Mouse (Mus musculus) limb, embryonic 10.5 days (tissue): ENCODE data around the gene Tagap1. TPM values are rescaled to one million over a fixed set of nuclear protein-coding genes. Genes with fewer than 3 reads are reported as not detected.
A peak's percentile ranks its signal among the peaks of the same experiment; 100 is the strongest.
"Not testable (repeated sequence)": the region's sequence is repeated elsewhere in the genome, so short reads cannot be mapped to it uniquely, and the experiment has no call there.

ENCODE experiments used
- DNase-seq: peaks from one replicate; pipeline ENCODE4 v3.0.0-alpha.2; 2017; ENCODE audit warnings: low spot score
- H3K27ac ChIP-seq: fragments of 300-500 bp; sonication (generic); 2 replicates; pipeline ENCODE4 v1.5.1; 2016; ENCODE audit warnings: mild to moderate bottlenecking
- H3K27me3 ChIP-seq: fragments of 300-500 bp; sonication (generic); 2 replicates; pipeline ENCODE4 v1.6.1; 2016; ENCODE audit warnings: low read depth, mild to moderate bottlenecking; ENCODE audit not compliant: poor library complexity, severe bottlenecking
- H3K36me3 ChIP-seq: fragments of 300-500 bp; sonication (generic); 2 replicates; pipeline ENCODE4 v1.6.1; 2016; ENCODE audit warnings: mild to moderate bottlenecking, moderate library complexity
- H3K4me1 ChIP-seq: fragments of 300-500 bp; sonication (generic); 2 replicates; pipeline ENCODE4 v1.6.1; 2016
- H3K4me3 ChIP-seq: fragments of 300-500 bp; sonication (generic); 2 replicates; pipeline ENCODE4 v1.5.1; 2016; ENCODE audit warnings: mild to moderate bottlenecking, moderate library complexity
- H3K9me3 ChIP-seq: fragments of 300-500 bp; sonication (generic); replicated peaks from 2 replicates; pipeline ENCODE4 v1.6.1; 2016; ENCODE audit warnings: mild to moderate bottlenecking
- WGBS: fragments of 180-500 bp; shearing (Covaris S2); methylation state at CpG from one replicate; pipeline ENCODE4 v1.1.7; 2016; 5-methylcytosine and 5-hydroxymethylcytosine counted together
- polyA plus RNA-seq: library from polyadenylated mRNA; unstranded; fragments of >200 nt; fragmentation: Nextera tagmentation; extraction: Ambion mirVana; gene quantifications from 2 replicates; pipeline ENCODE4 v1.2.1, GENCODE M21; 2016

Gene Tagap1
- polyA plus RNA-seq, 1 experiment from 2014 or later, result 59.2 TPM

DNA sequence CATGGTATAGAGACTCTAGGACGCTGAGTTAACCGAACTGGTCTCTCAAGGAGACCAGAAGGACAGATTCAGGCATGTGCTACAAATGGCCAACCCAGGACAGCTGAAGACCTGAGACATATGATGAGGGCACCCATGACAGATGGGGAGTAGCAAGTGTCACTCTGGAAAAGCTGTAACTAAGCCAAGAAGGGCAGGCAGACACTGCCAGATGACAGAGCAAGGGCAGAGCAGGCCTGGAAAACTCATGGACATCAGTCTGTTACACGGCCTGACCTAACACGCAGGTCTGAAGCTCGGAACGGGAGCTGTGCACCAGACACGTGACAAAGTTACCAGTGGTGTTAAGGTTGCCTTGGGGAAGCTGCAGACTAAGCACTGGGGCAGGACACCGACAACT, 2.1 kb downstream of the Tagap1 start:
- not testable (repeated sequence) for H3K9me3 ChIP-seq, DNase-seq, H3K4me3 ChIP-seq, H3K4me1 ChIP-seq, H3K27me3 ChIP-seq, H3K27ac ChIP-seq
- H3K36me3 ChIP-seq, result peaks cover 24% of the 10 kb centered on the region
- 88% methylated on average over 7 of the region's 8 CpGs for WGBS

DNA sequence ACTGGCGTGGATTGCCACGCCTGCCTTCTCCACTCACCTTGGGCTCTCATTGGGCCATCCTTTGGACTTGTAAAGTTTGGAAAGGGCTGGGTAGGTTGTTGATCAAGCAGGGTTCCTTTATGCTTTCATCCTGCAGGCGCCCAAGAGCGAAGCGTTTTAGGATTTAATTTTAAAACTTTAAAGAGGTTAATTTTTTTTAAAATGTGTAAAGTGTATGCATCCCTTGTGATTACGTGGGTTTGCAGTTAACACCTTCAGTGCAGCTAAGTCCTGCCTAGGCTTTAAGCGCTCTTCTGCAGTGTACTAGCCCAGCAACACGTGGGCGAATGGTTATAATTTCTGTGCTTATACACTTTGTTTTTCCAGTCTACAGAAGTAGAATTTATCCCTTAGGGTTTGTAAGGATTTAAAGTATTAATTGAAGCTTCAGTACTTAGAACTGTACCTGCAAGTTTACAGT, 12.2 kb downstream of the Tagap1 start:
- H3K4me1 ChIP-seq, result not testable (repeated sequence)

DNA sequence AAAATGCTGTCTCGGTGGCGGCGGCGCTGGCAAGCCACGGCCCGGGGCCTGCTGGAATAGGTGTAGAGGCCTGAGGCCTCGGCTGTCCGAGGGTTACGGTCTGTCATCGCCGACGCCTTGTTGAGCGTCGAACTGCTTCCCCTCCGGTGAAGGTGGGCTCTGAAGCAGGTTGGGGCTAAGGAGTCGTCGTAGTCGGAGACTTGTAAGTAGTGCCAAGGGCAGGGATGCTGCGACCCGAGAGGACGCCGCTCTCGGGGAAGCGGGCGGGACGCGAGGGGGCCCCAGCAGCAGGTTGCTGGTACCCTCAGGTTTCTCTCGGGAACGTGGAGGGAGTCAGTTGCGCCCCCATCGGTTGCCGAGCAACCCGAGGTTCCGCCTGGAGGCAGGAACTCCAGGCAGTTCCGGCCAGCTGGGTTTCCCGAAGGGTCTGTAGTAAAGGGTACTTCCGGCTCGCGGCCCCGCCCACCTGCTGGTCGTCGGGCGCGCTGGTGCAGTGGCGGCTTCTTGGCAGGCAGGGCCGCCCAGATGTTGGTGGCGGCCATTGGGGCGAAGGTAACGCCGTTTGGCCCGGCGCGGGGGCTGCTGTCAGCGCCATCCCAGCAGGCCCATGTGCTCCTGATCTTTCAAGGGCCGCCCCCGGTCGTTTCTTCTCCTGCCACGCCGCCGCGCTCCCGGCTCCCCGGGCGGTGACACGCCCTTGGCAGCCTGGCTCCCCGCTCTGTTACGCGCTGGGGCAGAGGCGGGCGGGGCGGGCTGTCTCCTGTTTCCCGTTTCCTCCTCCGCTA, 12.8 kb downstream of the Tagap1 start, which contains the start of gene Rsph3b:
Rsph3b (minus strand) TSS at position 699 of the 785 bp plus-strand sequence.
- 2% methylated on average over 73 of the region's 73 CpGs for WGBS
- H3K27ac ChIP-seq, result peak within 1 kb of the TSS; percentile 85
- H3K9me3 ChIP-seq, H3K4me1 ChIP-seq, H3K27me3 ChIP-seq, H3K36me3 ChIP-seq: not testable (repeated sequence)
- peak; percentile 95 for DNase-seq
- H3K4me3 ChIP-seq, result peak within 1 kb of the TSS; percentile 57

More for the DNA sequence above, 12.2 kb downstream of the Tagap1 start:
- DNase-seq, H3K27me3 ChIP-seq, H3K9me3 ChIP-seq, H3K36me3 ChIP-seq: not testable (repeated sequence)
- 14% methylated on average over 9 of the region's 9 CpGs for WGBS
- Histone ChIP-seq H3K27ac (peak overlapping the region; percentile 85), H3K4me3 (peak overlapping the region; percentile 57)

DNA sequence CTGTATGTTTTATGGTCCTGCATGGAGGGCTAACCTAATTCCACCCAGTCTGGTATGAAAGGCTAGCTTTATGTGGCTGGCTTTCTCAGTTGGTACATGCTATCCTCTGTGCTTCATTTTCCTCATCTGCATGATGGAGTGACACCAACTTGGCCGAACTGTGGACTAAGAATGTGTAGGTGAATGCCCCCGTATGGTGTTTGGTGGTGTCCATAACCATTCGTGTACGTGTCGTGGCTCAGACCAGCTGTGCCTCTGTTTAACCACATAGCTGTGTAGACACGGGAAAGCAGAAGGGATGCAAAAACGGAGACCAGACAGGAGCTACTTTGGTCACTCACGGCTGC, 13.3 kb downstream of the Tagap1 start:
- WGBS, result no CpG with 5 or more reads among the region's 8 CpGs
- H3K4me3 ChIP-seq, result peak overlapping the region; percentile 57
- H3K4me1 ChIP-seq, H3K9me3 ChIP-seq, H3K27me3 ChIP-seq, DNase-seq, H3K27ac ChIP-seq, H3K36me3 ChIP-seq: not testable (repeated sequence)

DNA sequence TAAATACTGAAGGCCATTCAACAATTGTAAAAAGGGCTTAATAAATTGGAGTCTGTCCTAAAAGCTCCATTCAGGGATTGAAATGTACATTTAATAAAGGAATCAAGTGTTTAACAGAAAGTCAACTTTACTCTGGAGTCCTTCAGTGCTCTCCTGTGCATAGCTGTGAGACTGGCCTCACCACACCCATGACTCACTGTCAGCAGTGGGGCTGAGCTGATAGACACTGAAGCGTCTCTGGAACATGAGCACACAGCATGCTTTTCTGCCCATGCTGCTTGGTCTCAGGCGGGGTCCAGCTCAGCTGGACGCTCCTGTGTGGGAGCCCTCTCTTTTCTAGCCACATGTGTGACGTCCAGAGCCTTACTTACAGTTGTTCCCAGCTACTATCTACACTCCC, 18.4 kb downstream of the Tagap1 start:
- H3K27me3 ChIP-seq, H3K9me3 ChIP-seq, H3K36me3 ChIP-seq, H3K4me1 ChIP-seq, H3K4me3 ChIP-seq, DNase-seq, H3K27ac ChIP-seq: not testable (repeated sequence)
- WGBS, result no CpG with 5 or more reads among the region's 4 CpGs

DNA sequence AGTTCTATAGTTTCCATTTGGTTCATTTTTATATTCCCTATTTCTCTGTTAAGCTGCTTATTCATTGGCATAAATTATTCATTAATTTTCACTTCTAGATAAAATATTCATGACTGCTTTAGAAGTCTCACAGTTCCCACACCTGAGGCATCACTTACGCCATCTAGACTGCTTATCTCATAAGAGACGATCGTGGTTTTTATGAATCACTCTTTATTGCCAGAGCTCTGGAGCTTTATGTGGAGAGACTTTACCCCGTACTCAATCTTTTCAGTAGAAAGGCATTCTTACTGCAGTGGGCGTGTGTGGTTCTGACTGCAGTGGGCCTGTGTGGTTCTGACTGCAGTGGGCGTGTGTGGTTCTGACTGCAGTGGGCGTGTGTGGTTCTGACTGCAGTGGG, 29.3 kb downstream of the Tagap1 start:
- H3K36me3 ChIP-seq, H3K27me3 ChIP-seq, H3K27ac ChIP-seq, H3K9me3 ChIP-seq, DNase-seq, H3K4me3 ChIP-seq, H3K4me1 ChIP-seq: not testable (repeated sequence)
- 97% methylated on average over 7 of the region's 7 CpGs for WGBS

DNA sequence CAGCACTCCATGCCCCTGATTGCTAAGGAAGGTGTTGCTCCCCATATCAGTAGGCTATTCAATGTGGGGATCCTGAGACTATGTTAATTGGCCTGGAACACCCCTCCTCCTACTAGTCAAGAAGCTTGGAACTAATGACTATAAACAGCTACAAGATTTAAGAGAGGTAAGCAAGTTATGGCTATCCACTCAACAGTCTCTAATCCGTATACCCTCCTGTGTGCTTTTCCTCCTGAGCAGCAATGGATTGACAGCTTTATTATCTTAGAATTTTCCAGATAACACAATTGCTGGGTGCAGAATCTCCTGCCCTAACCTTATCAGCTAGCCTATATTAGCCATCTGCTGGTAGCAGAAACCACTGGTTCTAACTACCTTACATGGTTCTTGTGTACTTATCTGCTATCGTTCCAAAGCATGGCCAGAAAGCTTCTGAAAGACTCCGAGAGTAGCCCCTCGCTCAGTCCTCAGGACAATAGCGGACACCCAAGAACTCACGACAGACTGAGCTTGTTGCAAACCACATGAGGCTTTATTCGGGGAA, 40.5 kb downstream of the Tagap1 start:
- H3K36me3 ChIP-seq, H3K27ac ChIP-seq, H3K27me3 ChIP-seq, DNase-seq, H3K4me1 ChIP-seq, H3K4me3 ChIP-seq, H3K9me3 ChIP-seq: not testable (repeated sequence)
- WGBS, result 90% methylated on average over 7 of the region's 7 CpGs

DNA sequence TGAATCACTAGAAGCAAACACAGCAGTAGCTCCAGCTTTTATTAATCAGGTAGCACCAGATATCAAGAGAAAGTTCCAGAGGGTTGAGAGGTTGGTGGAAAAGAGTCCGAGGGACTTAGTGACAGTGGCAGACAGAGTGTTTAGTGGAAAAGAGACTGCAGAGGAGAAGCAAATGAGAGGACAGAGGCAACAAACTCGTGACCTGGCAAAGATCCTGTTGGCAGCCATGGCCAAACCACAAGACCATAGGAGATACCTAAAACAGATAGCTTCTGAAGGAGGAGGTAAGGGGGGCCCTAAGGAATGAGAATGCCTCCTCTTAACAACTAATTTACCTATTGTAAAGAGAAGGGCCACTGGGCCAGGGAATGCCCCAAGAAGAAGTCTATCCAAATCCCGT, 41.6 kb downstream of the Tagap1 start:
- not testable (repeated sequence) for H3K27ac ChIP-seq, DNase-seq, H3K4me1 ChIP-seq, H3K36me3 ChIP-seq, H3K9me3 ChIP-seq, H3K27me3 ChIP-seq, H3K4me3 ChIP-seq
- 87% methylated on average over 3 of the region's 3 CpGs for WGBS

DNA sequence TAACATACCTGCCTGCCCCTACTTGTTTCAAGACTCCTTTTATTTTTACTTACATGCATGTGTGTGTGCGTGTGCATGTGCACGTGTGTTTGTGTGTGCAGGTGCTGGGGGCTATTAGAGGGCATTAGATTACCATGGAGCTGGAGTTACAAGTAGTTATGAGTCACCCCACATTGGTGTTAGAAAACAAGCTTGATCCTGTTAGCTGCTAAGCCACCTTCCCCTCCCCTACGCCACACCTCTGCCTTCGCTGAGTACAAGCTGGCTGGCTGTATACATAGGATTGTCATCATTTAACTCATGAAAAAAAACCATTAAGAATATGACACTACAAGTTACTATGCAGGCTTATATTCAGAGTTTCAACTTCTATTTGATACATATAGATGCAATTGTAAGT, 45.7 kb downstream of the Tagap1 start:
- H3K36me3 ChIP-seq, H3K27ac ChIP-seq, H3K27me3 ChIP-seq, DNase-seq, H3K9me3 ChIP-seq, H3K4me3 ChIP-seq, H3K4me1 ChIP-seq: not testable (repeated sequence)
- WGBS, result 85% methylated on average over 4 of the region's 4 CpGs

DNA sequence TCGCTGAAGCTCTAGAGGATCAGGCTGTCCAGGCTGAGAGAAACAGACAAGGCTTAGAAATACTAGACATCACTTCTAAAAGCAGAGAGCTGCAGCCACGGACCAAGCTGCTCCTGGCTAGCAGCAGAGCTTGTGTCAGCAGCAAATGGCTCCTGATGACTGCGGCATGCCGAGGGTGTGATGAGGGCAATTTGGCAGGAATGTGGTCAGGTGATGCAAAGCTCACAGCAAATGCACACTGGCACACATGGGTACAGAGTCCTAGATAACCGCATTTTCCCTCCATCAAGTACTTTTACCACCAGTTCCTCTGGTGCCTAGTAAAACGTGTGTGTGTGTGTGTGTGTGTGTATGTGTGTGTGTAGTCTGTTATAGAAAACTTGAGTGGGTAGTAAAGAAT, 46.9 kb downstream of the Tagap1 start:
- DNase-seq, H3K36me3 ChIP-seq, H3K9me3 ChIP-seq, H3K27ac ChIP-seq, H3K27me3 ChIP-seq, H3K4me1 ChIP-seq, H3K4me3 ChIP-seq: not testable (repeated sequence)
- WGBS, result 72% methylated on average over 2 of the region's 6 CpGs

Other genes with a start within 250 kb of the Tagap1 start
- gene Ezr, start 178.4 kb downstream of the Tagap1 start, polyA plus RNA-seq, result 24.8 and 26.2 TPM in 2 replicates
- gene Rsph3b, start 12.5 kb downstream of the Tagap1 start, polyA plus RNA-seq, result 23.8 and 32.1 TPM in 2 replicates
- 175 and 183 TPM in 2 replicates for gene Rnaset2b, start 9.5 kb upstream of the Tagap1 start, polyA plus RNA-seq
- gene Gm49721, start 17.7 kb upstream of the Tagap1 start, polyA plus RNA-seq, result 0.30 and 0.45 TPM in 2 replicates
- not detected in 2 replicates for gene Gm1604a, start 64.4 kb upstream of the Tagap1 start, polyA plus RNA-seq
- gene Rps6ka2, start 209.0 kb upstream of the Tagap1 start, polyA plus RNA-seq, result 25.2 and 26.3 TPM in 2 replicates